Mouse (Mus musculus) heart, embryonic 13.5 days (tissue): ENCODE data around the gene Isg20l2. TPM values are rescaled to one million over a fixed set of nuclear protein-coding genes. Genes with fewer than 3 reads are reported as not detected.

Source experiments
- ATAC-seq: fragments of 200-750 bp; cut with Nextera tagmentation; 2 replicates; pipeline ENCODE4 v1.8.0; 2017; ENCODE audit warnings: moderate TSS enrichment; ENCODE audit not compliant: insufficient number of reproducible peaks, low FRiP score, low TSS enrichment; ENCODE audit errors: extremely low read depth
- H3K27ac ChIP-seq: fragments of 300-500 bp; sonication (generic); replicated peaks from 2 replicates; pipeline ENCODE4 v1.5.1; 2015; ENCODE audit warnings: moderate library complexity, mild to moderate bottlenecking, inconsistent platforms
- H3K27me3 ChIP-seq: fragments of 300-500 bp; sonication (generic); replicated peaks from 2 replicates; pipeline ENCODE4 v1.6.1; 2015; ENCODE audit warnings: mild to moderate bottlenecking, inconsistent platforms
- H3K36me3 ChIP-seq: fragments of 300-500 bp; sonication (generic); 2 replicates; pipeline ENCODE4 v1.6.1; 2015; ENCODE audit warnings: mild to moderate bottlenecking, inconsistent platforms
- H3K4me1 ChIP-seq: fragments of 300-500 bp; sonication (generic); 2 replicates; pipeline ENCODE4 v1.6.1; 2015; ENCODE audit warnings: inconsistent platforms
- H3K4me2 ChIP-seq: fragments of 300-500 bp; sonication (generic); 2 replicates; pipeline ENCODE4 v1.6.1; 2015; ENCODE audit warnings: inconsistent platforms, mild to moderate bottlenecking, moderate library complexity
- H3K4me3 ChIP-seq: fragments of 300-500 bp; sonication (generic); 2 replicates; pipeline ENCODE4 v1.5.1; 2015; ENCODE audit warnings: moderate library complexity, mild to moderate bottlenecking, inconsistent platforms
- H3K9ac ChIP-seq: fragments of 300-500 bp; sonication (generic); 2 replicates; pipeline ENCODE4 v1.6.1; 2015; ENCODE audit warnings: inconsistent platforms, mild to moderate bottlenecking, moderate library complexity
- H3K9me3 ChIP-seq: fragments of 300-500 bp; sonication (generic); 2 replicates; pipeline ENCODE4 v1.6.1; 2016; ENCODE audit warnings: inconsistent platforms
- WGBS: fragments of 180-500 bp; shearing (Covaris S2); methylation state at CpG from one replicate; pipeline ENCODE4 v1.1.7; 2015; ENCODE audit warnings: mixed read lengths; 5-methylcytosine and 5-hydroxymethylcytosine counted together
- polyA plus RNA-seq: library from polyadenylated mRNA; unstranded; fragments of >200 nt; fragmentation: Nextera tagmentation; extraction: Ambion mirVana; gene quantifications from 2 replicates; pipeline ENCODE4 v1.2.1, GENCODE M21; 2015

Gene Isg20l2
- polyA plus RNA-seq, 1 experiment from 2014 or later: 30.1 TPM

DNA sequence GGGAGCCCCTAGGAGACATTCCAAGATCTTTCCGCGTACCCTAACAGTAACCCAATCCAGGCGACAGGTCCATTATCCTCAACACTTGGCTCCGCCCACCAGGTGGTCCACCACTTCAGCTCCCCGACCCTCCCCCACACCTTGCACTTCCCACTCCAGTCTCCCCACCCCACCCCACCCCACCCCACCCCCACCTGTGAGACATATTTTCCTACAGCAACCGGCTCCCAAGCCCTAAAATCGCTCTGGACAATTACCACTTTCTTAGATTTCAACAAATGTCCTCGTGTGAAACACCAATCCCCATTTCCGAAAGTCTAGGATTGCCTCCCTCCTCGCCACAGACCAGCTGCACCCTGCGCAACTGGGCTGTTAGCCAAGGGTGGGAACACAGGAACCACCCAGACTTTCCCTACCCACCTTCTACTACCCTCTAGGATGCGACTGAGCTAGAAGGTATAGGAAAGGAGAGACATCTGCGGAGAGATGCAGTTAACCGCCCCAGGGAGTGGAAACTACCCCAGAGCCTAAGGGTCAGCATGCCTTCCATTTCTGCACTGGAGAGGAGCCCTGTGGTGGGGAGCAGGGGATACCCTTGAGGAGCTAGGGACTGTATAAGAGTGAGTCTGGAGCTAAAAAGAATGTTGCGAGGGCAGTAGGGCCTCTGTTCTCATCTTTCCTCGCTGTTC lies 19.3 kb downstream of the Isg20l2 start:
- Histone ChIP-seq H3K4me3 (peak overlapping the region; percentile 39), H3K27ac (no peak overlapping the region), H3K27me3 (peaks cover 89% of the 10 kb centered on the region), H3K9ac (peak overlapping the region; percentile 48; the same call in 1 of the 2 replicates), H3K4me2 (peak overlapping the region; percentile 70), H3K9me3 (no peaks in the 10 kb centered on the region), H3K4me1 (peaks cover 71% of the 10 kb centered on the region), H3K36me3 (no peaks in the 10 kb centered on the region)
- 14% methylated on average over 16 of the region's 16 CpGs for WGBS
- no peak for ATAC-seq

GRCm38 (mm10) chr3:87949955-87950515 lies 19.9 kb downstream of the Isg20l2 start:
- no peak for ATAC-seq
- 14% methylated on average over 13 of the region's 13 CpGs for WGBS
- no peak overlapping the region for H3K9ac ChIP-seq
- peaks cover 87% of the 10 kb centered on the region for H3K27me3 ChIP-seq
- no peak overlapping the region for H3K27ac ChIP-seq
- no peaks in the 10 kb centered on the region for H3K36me3 ChIP-seq
- peaks cover 65% of the 10 kb centered on the region for H3K4me1 ChIP-seq
- H3K4me2 ChIP-seq: peak overlapping the region; percentile 31; the same call in 1 of the 2 replicates
- 0 out of 2 replicates have a peak overlapping the region, but pooled peaks have one; percentile 17 for H3K4me3 ChIP-seq
- H3K9me3 ChIP-seq: no peaks in the 10 kb centered on the region

- Histone ChIP-seq H3K27me3 (peaks cover 67% of the 10 kb centered on the region), H3K36me3 (no peaks in the 10 kb centered on the region), H3K27ac (peak overlapping the region; percentile 50; the same call in 1 of the 2 replicates)
These were observed 21.8 kb downstream of the Isg20l2 start for GRCm38 (mm10) chr3:87951946-87952345.

DNA sequence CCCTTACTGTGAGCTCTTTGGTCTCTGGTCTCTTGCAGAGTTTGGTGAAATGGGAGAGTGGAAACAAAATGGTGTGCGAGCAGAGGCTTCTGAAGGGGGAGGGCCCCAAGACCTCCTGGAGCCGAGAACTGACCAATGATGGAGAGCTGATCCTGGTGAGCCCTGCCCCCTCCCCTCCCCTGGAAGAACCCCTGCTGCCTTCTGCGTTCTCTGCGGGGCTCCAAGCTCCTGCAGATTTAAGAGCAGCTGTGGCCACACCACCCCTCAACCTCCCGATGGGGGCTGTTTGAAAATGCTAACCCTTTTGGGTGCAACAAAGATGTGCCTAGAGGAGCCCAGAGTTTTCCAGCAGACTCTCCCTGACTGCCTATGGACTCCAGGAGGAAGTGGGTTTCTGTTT lies 22.3 kb downstream of the Isg20l2 start:
- H3K36me3 ChIP-seq: no peaks in the 10 kb centered on the region
- H3K4me1 ChIP-seq: peaks cover 42% of the 10 kb centered on the region
- peak overlapping the region; percentile 50 for H3K4me3 ChIP-seq
- peak overlapping the region; percentile 50; the same call in 1 of the 2 replicates for H3K27ac ChIP-seq
- ATAC-seq: peak; percentile 28; the same call in 1 of the 2 replicates
- WGBS: 1% methylated on average over 5 of the region's 5 CpGs
- H3K9me3 ChIP-seq: no peaks in the 10 kb centered on the region
- peaks cover 62% of the 10 kb centered on the region for H3K27me3 ChIP-seq
- H3K4me2 ChIP-seq: peak overlapping the region; percentile 78
- H3K9ac ChIP-seq: peak overlapping the region; percentile 77

More at GRCm38 (mm10) chr3:87951946-87952345, 21.8 kb downstream of the Isg20l2 start:
- WGBS: 5% methylated on average over 12 of the region's 12 CpGs
- ATAC-seq: no peak
- peak overlapping the region; percentile 78 for H3K4me2 ChIP-seq
- peak overlapping the region; percentile 77 for H3K9ac ChIP-seq
- peaks cover 47% of the 10 kb centered on the region for H3K4me1 ChIP-seq
- peak overlapping the region; percentile 50 for H3K4me3 ChIP-seq
- H3K9me3 ChIP-seq: no peaks in the 10 kb centered on the region

GRCm38 (mm10) chr3:87958056-87958455 lies 27.9 kb downstream of the Isg20l2 start:
- no peaks in the 10 kb centered on the region for H3K9me3 ChIP-seq
- 24% methylated on average over 1 of the region's 1 CpGs for WGBS
- no peak for ATAC-seq
- no peak overlapping the region for H3K27ac ChIP-seq
- H3K4me1 ChIP-seq: peaks cover 28% of the 10 kb centered on the region
- H3K4me2 ChIP-seq: no peak overlapping the region
- no peaks in the 10 kb centered on the region for H3K36me3 ChIP-seq
- H3K9ac ChIP-seq: no peak overlapping the region
- peaks cover 8% of the 10 kb centered on the region; the same call in 1 of the 2 replicates for H3K27me3 ChIP-seq
- no peak overlapping the region for H3K4me3 ChIP-seq

GRCm38 (mm10) chr3:87958476-87958875 lies 28.4 kb downstream of the Isg20l2 start:
- no peak overlapping the region for H3K4me2 ChIP-seq
- H3K36me3 ChIP-seq: no peaks in the 10 kb centered on the region
- H3K4me1 ChIP-seq: peaks cover 27% of the 10 kb centered on the region
- H3K4me3 ChIP-seq: no peak overlapping the region
- no peak overlapping the region for H3K27ac ChIP-seq
- 0 out of 2 replicates have a peak overlapping the region, but pooled peaks have one; percentile 19 for H3K9ac ChIP-seq
- peaks cover 8% of the 10 kb centered on the region; the same call in 1 of the 2 replicates for H3K27me3 ChIP-seq
- no peaks in the 10 kb centered on the region for H3K9me3 ChIP-seq
- WGBS: 16% methylated on average over 4 of the region's 4 CpGs
- no peak for ATAC-seq

DNA sequence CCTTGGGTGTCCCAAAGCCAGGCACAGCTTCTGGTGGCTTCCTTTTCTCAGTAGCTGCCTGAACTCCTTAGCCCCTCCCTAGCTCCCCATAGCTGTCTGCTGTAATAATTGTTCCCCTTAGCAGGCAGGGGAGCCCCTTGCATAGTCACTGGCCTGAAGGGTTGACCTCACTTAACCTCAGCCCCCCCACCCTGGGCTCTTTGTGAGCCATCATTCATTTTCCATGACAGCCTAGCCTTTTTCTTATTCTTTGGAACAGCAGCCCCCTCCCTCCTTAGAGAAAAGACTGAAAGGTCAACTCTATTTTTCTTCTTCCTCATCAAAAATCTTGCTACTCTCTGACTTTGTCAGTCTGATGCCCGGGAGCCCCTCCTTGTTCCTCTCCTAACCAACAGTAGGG lies 28.9 kb downstream of the Isg20l2 start:
- Histone ChIP-seq H3K36me3 (no peaks in the 10 kb centered on the region), H3K27me3 (0 out of 2 replicates have a peak, but pooled peaks cover 4% of the 10 kb centered on the region), H3K9ac (0 out of 2 replicates have a peak overlapping the region, but pooled peaks have one; percentile 19), H3K4me2 (no peak overlapping the region), H3K27ac (no peak overlapping the region), H3K4me1 (peaks cover 27% of the 10 kb centered on the region), H3K9me3 (no peaks in the 10 kb centered on the region), H3K4me3 (no peak overlapping the region)
- 63% methylated on average over 1 of the region's 1 CpGs for WGBS
- no peak for ATAC-seq

DNA sequence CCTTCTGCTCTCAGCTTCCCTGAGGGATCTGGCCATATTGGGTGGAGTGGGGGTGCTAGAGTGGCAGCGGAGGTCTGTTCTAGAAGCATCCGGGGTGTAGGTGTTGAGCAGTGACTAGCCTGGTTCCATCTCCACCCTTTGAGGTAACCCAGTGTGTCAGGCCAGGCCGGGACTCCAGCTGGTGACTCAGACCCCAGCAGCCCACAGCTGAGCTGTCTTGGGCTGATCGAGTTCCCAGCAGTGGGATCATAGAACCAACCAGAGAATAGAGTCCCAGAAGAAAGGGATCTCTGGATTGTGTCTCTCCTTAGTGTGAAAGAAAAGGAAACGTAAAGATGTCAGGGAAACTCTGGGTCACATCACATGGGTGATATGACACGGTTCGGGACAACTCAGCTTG lies 29.3 kb downstream of the Isg20l2 start:
- 61% methylated on average over 7 of the region's 7 CpGs for WGBS
- peak overlapping the region; percentile 90; the same call in 1 of the 2 replicates for H3K27ac ChIP-seq
- H3K36me3 ChIP-seq: no peaks in the 10 kb centered on the region
- no peak for ATAC-seq
- no peak overlapping the region for H3K9ac ChIP-seq
- H3K27me3 ChIP-seq: 0 out of 2 replicates have a peak, but pooled peaks cover 4% of the 10 kb centered on the region
- H3K4me2 ChIP-seq: no peak overlapping the region
- H3K9me3 ChIP-seq: no peaks in the 10 kb centered on the region
- peaks cover 27% of the 10 kb centered on the region for H3K4me1 ChIP-seq
- no peak overlapping the region for H3K4me3 ChIP-seq

DNA sequence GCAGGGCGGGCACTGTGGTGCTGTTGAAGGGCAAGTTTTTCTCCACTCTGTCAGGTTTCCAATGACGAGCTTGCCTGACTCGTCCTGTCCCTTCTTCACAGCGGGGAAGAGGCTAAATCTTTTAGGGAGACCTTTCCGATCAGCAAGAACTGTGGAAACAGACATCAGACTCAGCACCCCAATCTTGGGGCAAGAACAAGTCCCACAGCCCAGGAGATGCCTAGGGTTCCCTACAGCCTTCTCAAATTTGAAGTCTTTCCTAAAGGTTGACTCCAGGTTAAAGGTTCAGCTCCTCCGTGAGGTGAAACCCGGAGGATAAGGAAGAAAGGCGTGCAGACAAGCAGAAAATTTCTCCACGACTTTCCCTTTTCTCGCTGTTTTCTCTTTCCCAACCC lies 30.1 kb downstream of the Isg20l2 start:
- 8% methylated on average over 10 of the region's 10 CpGs for WGBS
- no peak for ATAC-seq
- Histone ChIP-seq H3K9me3 (no peaks in the 10 kb centered on the region), H3K36me3 (no peaks in the 10 kb centered on the region), H3K27ac (peak overlapping the region; percentile 90), H3K27me3 (0 out of 2 replicates have a peak, but pooled peaks cover 4% of the 10 kb centered on the region), H3K4me2 (peak overlapping the region; percentile 82), H3K4me3 (peak overlapping the region; percentile 57), H3K9ac (peak overlapping the region; percentile 85), H3K4me1 (peaks cover 27% of the 10 kb centered on the region)

- H3K36me3 ChIP-seq: no peaks in the 10 kb centered on the region
- peak overlapping the region; percentile 57 for H3K4me3 ChIP-seq
- ATAC-seq: peak; percentile 91
- H3K27me3 ChIP-seq: 0 out of 2 replicates have a peak, but pooled peaks cover 4% of the 10 kb centered on the region
- H3K27ac ChIP-seq: peak overlapping the region; percentile 90
- peak overlapping the region; percentile 85 for H3K9ac ChIP-seq
- H3K4me1 ChIP-seq: peaks cover 27% of the 10 kb centered on the region
- H3K9me3 ChIP-seq: no peaks in the 10 kb centered on the region
- peak overlapping the region; percentile 82 for H3K4me2 ChIP-seq
- under 1% methylated on average over 27 of the region's 27 CpGs for WGBS
These were observed 30.6 kb downstream of the Isg20l2 start for GRCm38 (mm10) chr3:87960586-87961191.
